Mouse (Mus musculus) erythroblast, embryonic 14.5 days (primary cell): ENCODE results near the gene Slc6a19.

ENCODE experiments used
- GATA1 ChIP-seq: IDR thresholded peaks from 2 replicates; pipeline ENCODE4 v1.6.1; 2012; ENCODE audit warnings: low read length, inconsistent platforms, mixed read lengths
- TAL1 ChIP-seq: IDR thresholded peaks from 3 replicates; pipeline ENCODE4 v1.6.1; 2012; ENCODE audit warnings: low read length, inconsistent platforms, mixed read lengths

- TF ChIP-seq GATA1 (no peak), TAL1 (no peak)
These were observed 32.3 kb upstream of the Slc6a19 start for GRCm38 (mm10) chr13:73736943-73737342.
